Mouse (Mus musculus) heart, postnatal 25 days (tissue): ENCODE results near the gene Ube2j2. TPM values are rescaled to one million over a fixed set of nuclear protein-coding genes. Genes with fewer than 3 reads are reported as not detected.

Experiments
- microRNA-seq: library from miRNA; unstranded; fragments of <30 nt; microRNA quantifications from one replicate; pipeline ENCODE4 v1.2.0, GENCODE M21; 2022
- total RNA-seq, 2 experiments: library from RNA; stranded (reverse); gene quantifications; 2 replicates each; pipeline ENCODE4 v1.2.3; 2021

The Ube2j2 gene
- total RNA-seq, 2 experiments from 2014 or later, result 50.7 to 60.2 TPM

Small RNAs within 50 kb of the gene (microRNA-seq; reads per million reads assigned to microRNA genes)
- not detected for gene Gm22991

Other genes starting within 250 kb of the Ube2j2 start
- gene Fndc10, start 249.5 kb upstream of the Ube2j2 start, total RNA-seq, result 1 to 10 TPM; 1.2 TPM
- 10 to 100 TPM; 41.8 to 44.6 TPM for gene Ssu72, start 239.0 kb upstream of the Ube2j2 start, total RNA-seq
- under 1 TPM; 0.60 to 0.87 TPM for gene Tmem240, start 209.0 kb upstream of the Ube2j2 start, total RNA-seq
- 10 to 100 TPM; 49.6 to 50.3 TPM for gene Atad3a, start 182.7 kb upstream of the Ube2j2 start, total RNA-seq
- gene Vwa1, start 169.1 kb upstream of the Ube2j2 start, total RNA-seq, result 1 to 10 TPM; 7.9 to 9.4 TPM
- under 1 TPM; 0.75 to 0.84 TPM for gene Tmem88b, start 158.0 kb upstream of the Ube2j2 start, total RNA-seq
- not detected for gene Ankrd65, start 153.4 kb upstream of the Ube2j2 start, total RNA-seq
- gene Mrpl20, start 141.0 kb upstream of the Ube2j2 start, total RNA-seq, result 10 to 100 TPM; 75.0 to 78.0 TPM
- 10 to 100 TPM; 35.6 to 37.8 TPM for gene Ccnl2, start 131.3 kb upstream of the Ube2j2 start, total RNA-seq
- 100 to 1,000 TPM; 108 to 109 TPM for gene Aurkaip1, start 112.6 kb upstream of the Ube2j2 start, total RNA-seq
- gene Mxra8, start 104.2 kb upstream of the Ube2j2 start, total RNA-seq, result 10 to 100 TPM; 30.5 to 33.0 TPM
- 10 to 100 TPM; 43.3 to 44.3 TPM for gene Dvl1, start 96.4 kb upstream of the Ube2j2 start, total RNA-seq
- gene Tas1r3, start 80.5 kb upstream of the Ube2j2 start, total RNA-seq, result under 1 TPM; 0.14 to 0.26 TPM
- 10 to 100 TPM in 1 of 2 experiments, 1 to 10 TPM in 1; 8.1 to 10.5 TPM for gene Cptp, start 74.4 kb upstream of the Ube2j2 start, total RNA-seq
- 10 to 100 TPM; 15.9 to 17.5 TPM for gene Ints11, start 74.3 kb upstream of the Ube2j2 start, total RNA-seq
- 10 to 100 TPM; 12.8 to 13.8 TPM for gene Pusl1, start 52.0 kb upstream of the Ube2j2 start, total RNA-seq
- gene Acap3, start 52.0 kb upstream of the Ube2j2 start, total RNA-seq, result 10 to 100 TPM; 11.7 to 18.0 TPM
- gene C1qtnf12, start 18.5 kb downstream of the Ube2j2 start, total RNA-seq, result 10 to 100 TPM; 13.3 to 14.6 TPM
- gene B3galt6, start 48.8 kb downstream of the Ube2j2 start, total RNA-seq, result 1 to 10 TPM; 2.4 to 2.7 TPM
- 10 to 100 TPM; 77.3 to 81.8 TPM for gene Sdf4, start 49.0 kb downstream of the Ube2j2 start, total RNA-seq
- under 1 TPM in 1 of 2 experiments, not detected in 1; 0.23 TPM for gene Tnfrsf4, start 70.0 kb downstream of the Ube2j2 start, total RNA-seq
- under 1 TPM in 1 of 2 experiments, not detected in 1; 0.34 TPM for gene Tnfrsf18, start 82.3 kb downstream of the Ube2j2 start, total RNA-seq
- not detected for gene Ttll10, start 115.6 kb downstream of the Ube2j2 start, total RNA-seq
- gene 9430015G10Rik, start 166.2 kb downstream of the Ube2j2 start, total RNA-seq, result 1 to 10 TPM; 3.3 to 3.6 TPM
- gene Rnf223, start 186.7 kb downstream of the Ube2j2 start, total RNA-seq, result under 1 TPM in 1 of 2 experiments, not detected in 1; 0.10 TPM